Mouse (Mus musculus): Measurements from ENCODE around the gene Foxa3. TPM values are rescaled to one million over a fixed set of nuclear protein-coding genes. Genes with fewer than 3 reads are reported as not detected.

Gene Foxa3
- total RNA-seq, 4 experiments from 2014 or later = not detected

GRCm38 (mm10) chr7:19024581-19025255, 1.4 kb upstream of the Foxa3 start:
- DNase-seq (ENCODE audit: low spot score) = no peak

- DNase-seq (ENCODE audit: low spot score) = peak; percentile 93
These were observed 763 bp upstream of the Foxa3 start, which contains the start of gene Sympk for GRCm38 (mm10) chr7:19024096-19024506. Sympk (plus strand) TSS chr7:19024377.

GRCm38 (mm10) chr7:19022189-19022958, 964 bp downstream of the Foxa3 start:
- no peak for DNase-seq (ENCODE audit: low spot score)

DNA sequence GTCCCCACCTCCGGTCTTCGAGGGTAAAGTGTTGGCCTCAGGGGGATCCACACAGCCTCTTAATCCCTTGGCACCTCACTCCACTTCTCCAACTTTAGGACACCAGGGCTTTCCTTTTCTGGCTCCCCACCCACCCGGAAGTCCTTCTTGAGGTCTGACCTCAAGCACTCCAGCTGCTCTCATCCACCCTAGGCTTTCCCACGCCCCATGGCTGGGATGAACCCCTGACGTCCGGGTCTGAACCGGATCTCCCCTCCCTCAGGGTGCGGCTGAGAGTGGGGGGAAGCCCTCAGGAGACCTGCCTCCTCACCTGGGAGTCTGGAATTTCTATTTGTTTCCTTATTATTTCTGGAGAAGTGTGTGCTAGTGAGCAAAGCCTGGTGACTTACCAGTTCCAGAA, 2.3 kb downstream of the Foxa3 start:
- no peak for DNase-seq (ENCODE audit: low spot score)

- DNase-seq (ENCODE audit: low spot score) = no peak
These were observed 5.4 kb downstream of the Foxa3 start for GRCm38 (mm10) chr7:19017909-19018308.

DNA sequence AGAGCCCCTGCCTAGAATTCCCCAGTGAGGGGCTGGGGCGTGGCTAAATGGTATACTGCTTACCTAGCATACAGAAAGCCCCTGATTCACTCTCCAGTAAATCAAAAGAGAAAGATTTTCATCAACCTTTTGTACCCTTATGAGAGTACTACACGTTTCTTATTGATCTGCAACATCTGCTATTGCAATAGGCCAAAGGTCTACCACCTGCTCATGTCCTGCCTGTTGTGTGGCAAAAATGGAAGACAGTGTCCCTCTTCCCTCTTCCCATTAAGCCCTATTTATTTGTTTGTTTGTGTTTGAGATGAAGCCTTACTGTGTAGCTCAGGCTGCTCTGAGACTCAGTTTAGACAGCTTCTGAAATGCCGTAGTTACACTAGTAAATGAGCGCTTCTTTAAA, 7.3 kb downstream of the Foxa3 start:
- DNase-seq (ENCODE audit: low spot score) = no peak

- no peak for DNase-seq (ENCODE audit: low spot score)
These were observed 8.9 kb downstream of the Foxa3 start for GRCm38 (mm10) chr7:19014452-19014851.

DNA sequence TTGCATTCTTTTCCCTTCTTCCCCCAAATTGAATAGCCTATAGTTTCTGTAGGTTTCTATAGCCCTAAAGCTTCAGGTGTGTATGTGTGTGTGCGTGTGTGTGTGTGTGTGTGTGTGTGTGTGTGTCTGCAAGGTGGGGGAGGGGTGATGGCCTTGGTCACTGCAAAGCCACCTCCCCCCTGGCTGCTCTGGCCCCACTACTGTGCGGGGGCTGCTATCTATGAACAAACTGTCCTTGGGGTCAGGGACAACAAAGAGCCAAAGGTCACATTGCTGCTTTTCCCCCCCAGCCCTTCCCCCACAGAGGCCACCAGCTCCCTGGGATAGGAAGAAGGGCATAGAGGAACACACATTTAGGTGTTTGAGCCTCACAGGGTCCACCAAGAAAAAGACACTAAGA, 10.5 kb downstream of the Foxa3 start:
- DNase-seq (ENCODE audit: low spot score) = no peak

- no peak for DNase-seq (ENCODE audit: low spot score)
These were observed 11.2 kb downstream of the Foxa3 start for GRCm38 (mm10) chr7:19012025-19012621.

GRCm38 (mm10) chr7:19010581-19010980, 12.8 kb downstream of the Foxa3 start:
- DNase-seq (ENCODE audit: low spot score) = no peak

DNA sequence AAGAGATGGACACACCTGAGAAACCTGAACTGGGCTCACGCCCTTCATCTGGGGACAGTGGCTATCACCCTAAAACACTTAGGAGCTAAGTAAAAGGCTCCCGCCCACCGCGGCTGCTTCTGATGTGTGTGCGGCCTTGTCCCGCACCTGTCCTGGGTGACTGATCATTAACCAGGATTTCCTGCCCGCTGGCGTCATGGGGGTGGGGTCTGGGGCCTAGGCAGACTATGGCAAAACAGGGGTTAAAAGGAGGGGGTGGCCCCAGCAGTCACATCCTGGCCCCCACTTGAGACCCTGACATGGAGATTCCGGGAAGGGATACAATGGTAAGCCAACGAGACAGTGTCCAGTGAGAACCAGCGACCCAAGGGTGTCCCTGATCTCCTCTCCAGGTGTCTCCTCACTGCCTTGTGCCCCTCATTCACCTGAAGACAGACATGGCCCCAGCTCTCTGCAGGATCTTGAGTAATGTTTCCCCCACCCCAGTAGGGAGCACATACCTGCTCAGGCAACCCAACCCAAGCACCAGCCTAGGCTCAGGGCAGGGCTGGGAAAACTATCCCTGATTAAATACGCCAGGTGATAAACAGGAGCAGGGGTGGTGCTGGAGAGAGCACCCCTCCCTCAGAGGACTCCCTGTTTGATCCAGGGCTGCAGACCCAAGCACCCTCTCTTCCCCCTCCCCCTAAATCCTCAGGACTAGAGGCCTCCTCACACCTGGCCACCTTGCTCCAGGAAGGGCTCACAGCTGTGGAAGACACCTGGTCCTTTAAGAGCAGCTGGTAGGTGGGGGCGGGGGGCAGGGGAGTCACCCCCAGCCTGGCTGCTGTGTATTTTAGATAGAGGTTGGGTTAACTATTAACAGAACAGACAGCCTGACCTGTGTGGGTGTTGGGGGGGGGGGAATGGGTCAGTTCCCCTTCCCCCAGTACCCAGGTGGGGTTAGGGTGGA, 16.0 kb downstream of the Foxa3 start:
- DNase-seq (ENCODE audit: low spot score) = no peak

GRCm38 (mm10) chr7:19006476-19006875, 16.9 kb downstream of the Foxa3 start:
- DNase-seq (ENCODE audit: low spot score) = peak; percentile 81

DNA sequence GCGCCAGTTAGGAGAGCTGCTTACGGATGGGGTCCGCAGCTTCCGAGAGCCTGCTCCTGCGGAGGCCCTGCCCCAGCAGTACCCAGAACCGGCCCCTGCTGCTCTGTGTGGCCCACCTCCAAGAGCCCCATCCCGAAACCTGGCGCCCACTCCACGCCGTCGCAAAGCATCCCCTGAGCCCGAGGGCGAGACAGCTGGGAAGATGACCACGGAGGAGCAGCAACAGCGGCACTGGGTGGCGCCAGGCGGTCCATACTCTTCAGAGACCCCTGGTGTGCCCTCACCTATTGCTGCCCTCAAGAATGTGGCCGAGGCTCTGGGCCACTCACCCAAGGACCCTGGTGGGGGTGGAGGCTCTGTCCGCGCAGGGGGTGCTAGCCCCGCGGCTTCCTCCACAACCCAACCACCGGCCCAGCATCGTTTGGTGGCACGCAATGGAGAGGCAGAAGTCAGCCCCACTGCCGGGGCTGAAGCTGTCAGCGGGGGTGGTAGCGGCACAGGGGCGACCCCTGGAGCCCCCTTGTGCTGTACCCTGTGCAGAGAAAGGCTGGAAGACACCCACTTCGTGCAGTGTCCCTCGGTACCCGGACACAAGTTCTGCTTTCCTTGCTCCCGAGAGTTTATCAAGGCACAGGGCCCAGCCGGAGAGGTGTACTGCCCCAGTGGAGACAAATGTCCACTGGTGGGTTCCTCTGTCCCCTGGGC, 17.8 kb downstream of the Foxa3 start:
- no peak for DNase-seq (ENCODE audit: low spot score)

DNA sequence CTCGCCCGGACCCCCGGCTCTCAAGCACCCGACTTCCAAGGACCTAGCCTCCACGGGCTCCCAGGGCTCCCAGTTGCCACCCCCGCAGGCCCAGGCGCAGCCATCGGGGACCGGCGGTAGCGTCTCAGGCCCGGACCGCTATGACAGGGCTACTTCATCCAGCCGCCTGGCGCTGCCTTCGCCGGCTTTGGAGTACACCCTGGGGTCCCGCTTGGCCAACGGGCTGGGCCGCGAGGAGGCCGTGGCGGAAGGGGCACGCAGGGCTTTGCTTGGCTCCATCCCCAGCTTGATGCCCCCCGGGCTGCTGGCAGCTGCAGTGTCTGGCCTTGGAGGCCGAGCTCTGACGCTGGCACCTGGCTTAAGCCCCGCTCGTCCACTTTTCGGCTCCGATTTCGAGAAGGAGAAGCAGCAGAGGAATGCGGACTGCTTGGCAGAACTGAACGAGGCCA, 18.7 kb downstream of the Foxa3 start:
- DNase-seq (ENCODE audit: low spot score) = no peak

DNA sequence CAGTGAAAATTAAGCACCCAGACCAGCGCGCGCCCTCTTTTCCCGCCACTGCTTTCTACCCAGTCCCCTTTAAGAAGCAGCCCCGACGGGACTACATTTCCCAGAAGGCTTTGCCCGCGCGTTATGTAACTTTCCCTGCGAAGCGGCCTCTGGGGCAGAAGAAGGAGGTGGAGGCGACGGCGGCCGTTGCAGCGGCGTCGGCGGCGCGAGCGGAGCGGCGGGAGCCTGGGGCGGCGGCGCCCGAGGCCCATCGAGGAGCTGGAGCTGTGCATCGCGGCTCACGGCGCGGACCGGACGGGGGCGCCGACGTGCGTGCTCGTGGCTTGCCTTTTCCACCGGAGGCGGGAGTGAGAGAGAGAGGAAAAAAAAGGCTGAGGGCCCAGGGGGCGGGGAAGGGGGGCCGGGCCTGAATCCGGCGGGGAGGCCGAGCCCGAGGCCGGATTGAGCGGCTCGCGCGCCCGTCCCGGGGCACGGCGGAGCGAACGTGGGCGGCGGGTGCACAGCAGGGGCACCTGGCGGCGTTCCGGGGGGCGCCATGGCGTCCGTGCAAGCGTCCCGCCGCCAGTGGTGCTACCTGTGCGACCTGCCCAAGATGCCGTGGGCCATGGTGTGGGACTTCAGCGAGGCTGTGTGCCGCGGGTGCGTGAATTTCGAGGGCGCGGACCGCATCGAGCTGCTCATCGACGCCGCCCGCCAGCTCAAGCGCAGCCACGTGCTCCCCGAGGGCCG, 19.3 kb downstream of the Foxa3 start, which contains the start of gene Irf2bp1:
Gene Irf2bp1, plus strand, starts transcription at position 143 of the 729 bp plus-strand sequence.
- DNase-seq (ENCODE audit: low spot score) = peak; percentile 96

DNA sequence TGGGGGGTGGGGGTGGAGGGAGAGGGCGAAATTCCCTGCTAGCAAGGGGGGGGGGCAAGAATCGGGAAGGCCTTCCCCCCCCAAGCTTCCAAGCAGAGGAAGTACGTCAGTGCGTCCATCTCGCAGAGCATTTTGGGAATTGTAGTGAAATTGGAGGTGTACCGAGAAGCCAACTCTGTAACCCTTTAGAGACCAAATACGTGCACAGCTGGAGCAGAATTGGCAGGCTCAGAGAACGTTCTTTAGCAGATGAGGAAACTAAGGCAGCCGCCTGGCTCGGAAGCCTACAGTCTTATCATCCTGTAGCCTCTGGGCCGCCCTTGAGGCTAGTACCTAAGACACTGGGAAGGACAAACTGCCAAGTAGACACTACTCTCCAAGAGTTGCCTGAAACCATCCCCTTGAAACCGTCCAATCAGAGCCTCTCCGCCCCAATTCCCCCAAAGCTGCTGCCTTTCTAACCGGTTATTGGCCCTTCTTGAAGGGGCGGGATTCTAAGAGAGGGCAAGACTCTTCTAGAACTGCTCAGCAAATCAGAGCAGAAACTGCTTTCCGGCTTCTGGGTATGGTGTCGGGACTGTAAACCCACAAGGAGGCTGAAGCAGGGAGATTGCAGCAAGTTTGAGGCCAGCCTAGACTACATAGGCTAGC, 20.4 kb downstream of the Foxa3 start:
- DNase-seq (ENCODE audit: low spot score) = peak; percentile 90

- no peak for DNase-seq (ENCODE audit: low spot score)
These were observed 21.2 kb downstream of the Foxa3 start for GRCm38 (mm10) chr7:19002115-19002514.

- no peak for DNase-seq (ENCODE audit: low spot score)
These were observed 21.6 kb downstream of the Foxa3 start for GRCm38 (mm10) chr7:19001807-19002085.

- peak; percentile 83 for DNase-seq (ENCODE audit: low spot score)
These were observed 22.1 kb downstream of the Foxa3 start for GRCm38 (mm10) chr7:19001066-19001806.
